Mouse (Mus musculus) adrenal gland, postnatal 4 days (tissue): Measurements from ENCODE around the gene Tnfaip8l3. TPM values are rescaled to one million over a fixed set of nuclear protein-coding genes. Genes with fewer than 3 reads are reported as not detected.
A peak's percentile ranks its signal among the peaks of the same experiment; 100 is the strongest.
"Not testable (repeated sequence)": the region's sequence is repeated elsewhere in the genome, so short reads cannot be mapped to it uniquely, and the experiment has no call there.

Experiments used
- DNase-seq, 2 experiments: peaks; one replicate each; pipeline ENCODE4 v3.0.0; 2021 to 2022; ENCODE audit warnings: low spot score in 2 of 2, mixed read lengths in 2 of 2
- long read RNA-seq, 2 experiments: library from polyadenylated mRNA; stranded (forward); transcript quantifications; one replicate each; pipeline ENCODE4 v2.0.0; 2021
- total RNA-seq, 2 experiments: library from RNA; stranded (reverse); gene quantifications; 2 replicates each; pipeline ENCODE4 v1.2.3; 2021

Tnfaip8l3 gene
- under 1 TPM; 0.17 to 0.31 TPM for total RNA-seq
- long read RNA-seq, experiment 1, result 0 reads
- long read RNA-seq, experiment 2, result 0 reads

DNA sequence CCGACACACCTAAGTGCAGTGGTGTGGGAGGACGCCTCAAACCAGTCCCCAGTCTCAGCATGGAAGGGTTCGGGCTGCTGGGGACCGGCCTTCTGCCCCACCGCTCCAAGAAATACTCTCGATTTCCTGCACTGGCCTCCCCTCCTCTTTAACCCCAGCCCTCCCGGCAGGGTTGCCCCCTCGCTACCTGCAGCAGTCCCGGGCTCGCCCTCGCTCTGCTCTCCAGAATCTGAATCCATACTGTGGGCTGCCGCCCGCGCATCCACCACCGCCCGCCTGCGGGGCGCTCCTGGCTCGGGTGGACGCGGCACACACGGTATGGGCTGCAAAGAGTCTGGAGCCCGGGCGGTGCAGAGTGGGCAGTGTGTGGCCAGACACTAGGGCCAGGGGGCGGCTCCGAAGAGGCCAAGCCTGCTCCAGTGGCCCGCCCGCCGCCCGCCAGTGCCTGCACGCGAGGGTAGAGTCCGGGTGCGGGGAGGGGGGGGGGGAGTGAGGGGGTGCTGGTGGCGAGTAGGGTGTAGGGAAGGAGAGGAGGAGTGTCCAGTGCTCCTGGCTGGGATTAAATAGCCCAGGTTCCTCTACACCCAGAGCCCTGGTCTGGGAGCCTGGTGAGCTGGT is at the start of gene Tnfaip8l3:
Gene Tnfaip8l3 (minus strand): TSS at position 357 of the 618 bp plus-strand sequence.
- peak in 1 of 2 experiments; percentile 4 for DNase-seq

DNA sequence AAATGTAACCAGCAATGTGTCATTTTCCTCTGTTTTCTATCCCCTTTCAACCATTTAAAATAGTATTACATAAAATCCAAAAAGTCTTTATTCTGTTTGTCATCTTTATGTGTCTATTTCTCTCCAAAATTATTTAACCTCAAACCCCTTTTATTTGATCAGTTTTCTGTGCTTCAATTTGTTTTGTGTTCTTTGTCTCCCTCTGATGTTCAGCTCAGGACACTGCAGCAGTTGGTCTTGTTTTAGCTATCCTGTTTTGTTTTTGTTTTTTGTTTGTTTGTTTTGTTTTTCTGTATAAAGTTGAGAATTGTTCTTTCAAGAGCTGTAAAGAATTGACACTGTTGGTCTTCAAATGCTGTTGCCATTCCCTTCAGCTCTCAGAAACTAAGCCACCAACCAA is 44.5 kb upstream of the Tnfaip8l3 start:
- DNase-seq, result no peak

DNA sequence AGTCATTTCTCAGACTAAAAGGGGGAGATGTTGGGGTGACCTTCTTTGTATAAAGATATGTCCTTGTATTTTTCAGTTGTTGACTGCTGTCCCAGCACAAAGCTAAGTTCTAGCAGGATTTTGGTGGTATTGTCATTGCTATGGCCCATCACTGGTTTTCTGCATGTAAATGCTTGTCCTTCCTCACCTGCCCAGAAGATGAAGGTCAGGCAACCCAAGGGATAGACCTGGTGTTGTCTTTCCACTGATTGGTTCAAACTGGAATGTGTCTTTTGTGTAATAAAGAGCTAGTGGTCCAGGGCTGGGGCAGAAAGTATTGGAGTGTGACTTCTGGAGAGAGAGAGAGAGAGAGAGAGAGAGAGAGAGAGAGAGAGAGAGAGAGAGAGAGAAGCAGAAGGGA is 30.4 kb upstream of the Tnfaip8l3 start:
- DNase-seq, result no peak

DNA sequence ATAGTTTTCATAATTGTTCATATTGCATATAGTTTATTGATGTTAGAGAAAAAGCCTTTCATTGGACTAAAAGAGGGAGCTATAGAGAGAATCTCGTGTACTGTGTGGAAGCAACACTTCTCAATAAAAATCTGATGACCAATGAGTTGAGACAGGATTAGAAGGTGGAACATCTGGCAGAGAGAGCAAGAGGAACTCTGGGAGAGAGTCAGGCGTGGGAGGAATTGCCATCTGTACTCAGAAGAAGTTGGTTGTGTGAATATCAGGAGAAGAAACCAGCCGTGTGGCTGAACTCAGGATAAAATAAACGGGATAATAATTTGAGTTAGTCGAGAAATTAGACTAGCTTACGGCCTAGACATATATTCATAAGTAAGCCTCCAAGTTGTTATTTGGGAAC is 28.9 kb upstream of the Tnfaip8l3 start:
- no peak for DNase-seq

DNA sequence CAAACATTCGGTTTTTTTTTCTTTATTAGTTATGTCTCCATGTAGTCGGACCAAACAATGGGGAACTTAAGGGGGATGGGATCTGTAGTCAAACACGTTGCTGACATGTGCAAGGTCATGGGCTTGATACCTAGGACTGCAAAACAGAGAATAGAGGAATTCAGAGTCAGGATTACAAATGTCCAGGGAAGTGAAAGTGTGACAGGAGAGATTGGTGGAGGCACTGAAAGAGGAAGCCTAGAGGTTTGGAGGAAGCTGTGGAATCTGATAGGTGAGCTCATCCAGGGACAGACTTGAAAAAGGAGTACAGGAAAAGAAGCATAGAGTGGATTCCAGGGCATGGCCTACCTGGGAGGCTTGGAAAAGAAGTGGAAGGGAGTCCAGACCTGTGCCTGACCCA is 16.1 kb upstream of the Tnfaip8l3 start:
- DNase-seq, result no peak

DNA sequence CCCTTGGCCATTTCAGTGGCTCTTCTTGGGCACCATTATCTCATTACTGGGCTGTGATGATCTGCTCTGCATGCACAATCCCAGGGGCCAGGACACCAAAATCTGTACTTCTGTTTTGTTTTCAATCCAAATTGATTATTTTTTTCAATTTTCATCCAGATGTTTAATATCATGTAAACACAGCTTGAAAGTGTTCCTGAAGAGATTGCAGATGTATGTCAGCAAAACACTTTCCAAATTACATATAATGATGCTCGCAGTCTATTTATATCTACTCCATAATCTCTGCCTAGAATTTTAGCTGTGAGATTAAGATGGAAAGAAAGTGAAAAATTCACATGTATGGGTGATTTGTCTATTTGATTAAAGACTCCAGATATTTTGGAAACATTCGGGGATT is 9.6 kb upstream of the Tnfaip8l3 start:
- no peak for DNase-seq

DNA sequence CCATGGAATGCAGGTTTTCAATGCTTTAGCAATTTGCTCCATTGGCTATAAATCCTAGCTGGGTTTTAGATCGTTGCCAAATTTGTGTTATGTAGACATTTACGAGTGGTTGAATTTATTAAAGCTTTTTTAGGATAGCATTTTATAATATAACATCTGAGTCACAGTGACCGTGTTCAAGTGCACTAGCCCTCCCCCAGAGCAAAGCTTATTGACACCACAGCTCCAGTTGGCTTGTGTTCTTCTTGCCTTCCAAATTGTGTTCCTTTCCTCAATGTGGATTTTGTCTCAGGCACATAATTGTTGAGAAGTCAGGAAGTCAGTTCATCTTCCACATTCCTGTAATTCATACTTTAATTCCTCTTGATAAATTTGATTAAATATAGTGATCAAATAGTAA is 6.7 kb upstream of the Tnfaip8l3 start:
- no peak for DNase-seq

DNA sequence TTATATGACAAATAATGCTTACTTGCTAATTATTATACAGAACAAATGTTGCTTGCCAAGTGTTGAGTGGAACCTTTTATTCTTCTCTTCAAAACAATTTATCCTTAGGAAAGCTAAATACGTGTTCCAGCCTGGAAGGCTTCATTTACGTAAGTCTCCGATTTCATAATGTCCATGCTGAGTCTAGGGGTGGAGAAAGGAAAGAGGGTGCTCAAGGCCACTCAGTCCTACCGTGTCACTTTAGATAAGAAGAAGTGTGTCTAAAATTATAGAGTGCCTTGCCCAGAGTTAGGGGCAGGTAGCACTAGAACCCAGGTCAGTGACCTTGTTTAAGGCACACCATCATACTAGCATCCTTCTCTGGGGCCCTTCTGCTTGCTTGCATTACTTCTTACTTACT is 5.5 kb upstream of the Tnfaip8l3 start:
- no peak for DNase-seq

DNA sequence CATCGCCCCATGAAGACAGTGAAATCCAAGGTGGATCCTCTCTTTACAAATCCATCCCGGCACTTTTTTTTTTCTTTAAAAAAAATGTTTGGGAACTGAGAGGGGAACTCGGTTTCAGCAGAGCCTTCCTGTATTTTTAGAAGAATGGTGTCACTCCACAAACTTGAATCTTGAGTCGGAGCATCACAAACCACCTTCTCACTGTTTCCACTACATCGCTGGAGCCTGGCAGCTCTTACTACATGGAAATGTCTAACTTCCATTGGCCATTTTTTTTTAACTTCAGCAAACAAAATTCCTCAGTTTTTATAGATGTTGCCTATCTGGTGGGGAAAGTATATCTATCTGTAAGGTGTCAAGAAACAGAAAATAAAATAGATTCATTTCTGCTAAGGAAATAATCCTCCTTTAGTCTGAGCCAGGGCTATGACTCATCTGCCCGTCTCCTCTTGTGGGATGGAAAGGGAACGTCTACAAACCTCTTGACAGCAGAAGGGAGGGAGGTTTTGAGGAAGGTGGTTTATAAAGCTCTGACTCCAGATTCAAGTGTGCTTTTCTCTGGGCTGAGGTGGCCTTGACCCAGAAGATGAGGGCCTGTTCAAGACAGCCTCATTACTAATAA is 3.4 kb upstream of the Tnfaip8l3 start:
- no peak for DNase-seq

DNA sequence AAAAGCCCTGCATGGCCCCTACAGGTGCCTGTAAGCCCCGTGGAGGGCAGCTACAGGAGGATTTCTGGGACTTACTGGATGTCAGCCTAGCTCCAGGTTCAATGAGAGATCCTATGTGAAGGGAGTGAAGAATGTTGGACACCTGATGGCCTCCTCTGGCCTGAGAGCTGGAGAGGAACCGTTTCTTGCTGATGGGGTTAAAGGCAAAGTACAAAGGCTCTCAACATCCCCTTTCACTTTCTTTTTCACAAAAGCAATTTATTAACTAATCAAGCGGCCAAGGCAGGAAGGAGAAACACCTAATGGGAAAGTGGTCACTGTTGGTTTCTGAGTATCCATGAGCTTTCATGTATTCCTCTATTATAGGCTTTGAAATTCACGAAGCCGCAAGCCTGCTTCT is 1.0 kb upstream of the Tnfaip8l3 start:
- no peak for DNase-seq

DNA sequence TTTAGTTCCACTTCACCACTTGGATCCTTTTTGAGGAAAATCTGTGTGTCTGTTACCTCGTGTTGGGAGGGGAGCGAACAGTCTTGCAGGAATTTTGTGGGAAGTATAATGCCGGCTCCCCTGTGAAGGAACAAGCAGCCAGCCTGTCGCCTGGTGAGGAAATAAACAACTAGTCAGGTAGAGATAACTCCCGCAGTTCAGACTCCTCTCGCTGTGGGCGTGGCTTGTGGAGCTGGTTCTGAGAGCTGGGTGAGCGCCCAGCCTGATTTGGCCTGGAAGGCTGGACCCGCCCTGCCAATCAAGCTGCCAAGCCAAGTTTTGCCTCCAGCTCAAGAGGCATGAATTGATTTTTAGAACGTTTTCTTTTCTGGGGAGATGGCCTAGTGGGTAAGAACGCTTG is 589 bp upstream of the Tnfaip8l3 start:
- DNase-seq, result peak; percentile 13 to 24

DNA sequence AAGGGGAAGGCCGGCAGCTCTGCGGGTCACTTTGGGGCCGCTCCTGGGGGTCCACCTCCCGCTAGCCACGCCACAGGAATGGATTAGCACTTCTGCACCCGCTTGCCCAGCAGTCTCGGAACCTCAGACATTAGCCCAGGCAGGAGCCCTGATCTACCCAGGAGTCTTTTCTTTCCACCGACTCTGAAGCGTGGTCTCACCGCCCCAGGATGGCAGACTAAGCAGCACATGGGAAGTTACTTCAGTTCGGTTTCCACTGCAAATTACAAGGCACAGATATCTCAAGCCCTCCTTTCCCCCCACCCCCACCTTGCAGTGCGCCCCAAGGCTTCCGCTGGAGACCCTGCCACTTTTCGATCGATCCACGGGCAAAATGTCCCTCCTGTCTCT is 551 bp downstream of the Tnfaip8l3 start:
- no peak for DNase-seq

DNA sequence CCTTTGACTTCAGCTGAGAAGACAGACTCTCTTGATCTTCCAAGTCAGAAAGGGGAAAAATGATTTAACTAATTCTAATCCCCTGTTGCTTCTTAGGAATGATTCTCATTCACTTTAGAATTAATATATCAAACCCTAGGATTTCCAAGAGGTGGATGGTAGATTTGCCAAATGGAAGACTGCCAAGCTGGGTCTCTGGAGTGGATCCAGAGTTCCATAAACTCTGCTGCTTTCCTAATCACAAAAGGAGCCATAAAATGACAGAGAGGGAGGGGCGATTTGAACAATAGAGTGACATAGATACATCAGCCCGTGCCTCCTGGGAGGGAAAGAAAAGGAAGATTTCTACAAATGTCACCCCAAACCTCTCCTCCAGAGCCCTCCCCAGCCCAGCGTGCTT is 3.4 kb downstream of the Tnfaip8l3 start:
- DNase-seq, result no peak

DNA sequence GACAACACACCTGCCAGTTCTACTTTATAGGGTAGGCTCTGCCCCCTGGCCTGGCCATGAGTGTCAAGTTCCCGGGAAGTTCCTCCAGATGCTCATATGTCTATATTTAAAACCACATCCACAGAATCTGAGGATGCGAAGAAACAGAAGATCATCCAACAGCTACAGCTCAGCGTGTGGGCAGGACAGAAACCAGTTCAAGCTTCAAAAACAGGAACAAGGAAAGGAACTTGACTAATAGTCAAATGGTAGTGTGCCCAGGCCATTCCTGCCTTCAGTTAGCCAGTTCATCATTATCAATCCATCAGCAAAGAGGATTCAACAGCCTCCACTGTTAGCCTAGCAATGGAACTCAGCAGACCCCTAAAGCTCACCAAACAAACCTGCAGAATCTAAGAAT is 4.5 kb downstream of the Tnfaip8l3 start:
- DNase-seq, result no peak

DNA sequence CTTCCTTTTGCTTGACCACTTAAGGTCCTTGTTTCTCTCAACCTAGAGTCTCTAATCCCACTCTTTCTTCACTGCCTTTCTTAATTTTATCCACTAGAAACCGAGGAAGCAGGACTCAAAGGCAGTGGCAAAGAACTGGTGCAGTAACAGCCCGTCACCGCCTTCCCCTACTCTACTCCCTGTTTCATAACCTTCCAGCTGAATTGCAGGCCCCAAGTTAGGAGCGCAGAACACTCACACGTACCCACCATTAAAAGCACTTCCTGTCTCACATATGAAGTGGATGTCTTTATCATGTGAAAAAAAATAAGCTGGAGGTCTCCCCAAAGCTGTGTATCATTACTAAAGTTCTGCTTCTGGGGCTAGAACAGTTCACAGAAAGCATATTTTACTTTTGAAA is 6.5 kb downstream of the Tnfaip8l3 start:
- DNase-seq, result no peak

DNA sequence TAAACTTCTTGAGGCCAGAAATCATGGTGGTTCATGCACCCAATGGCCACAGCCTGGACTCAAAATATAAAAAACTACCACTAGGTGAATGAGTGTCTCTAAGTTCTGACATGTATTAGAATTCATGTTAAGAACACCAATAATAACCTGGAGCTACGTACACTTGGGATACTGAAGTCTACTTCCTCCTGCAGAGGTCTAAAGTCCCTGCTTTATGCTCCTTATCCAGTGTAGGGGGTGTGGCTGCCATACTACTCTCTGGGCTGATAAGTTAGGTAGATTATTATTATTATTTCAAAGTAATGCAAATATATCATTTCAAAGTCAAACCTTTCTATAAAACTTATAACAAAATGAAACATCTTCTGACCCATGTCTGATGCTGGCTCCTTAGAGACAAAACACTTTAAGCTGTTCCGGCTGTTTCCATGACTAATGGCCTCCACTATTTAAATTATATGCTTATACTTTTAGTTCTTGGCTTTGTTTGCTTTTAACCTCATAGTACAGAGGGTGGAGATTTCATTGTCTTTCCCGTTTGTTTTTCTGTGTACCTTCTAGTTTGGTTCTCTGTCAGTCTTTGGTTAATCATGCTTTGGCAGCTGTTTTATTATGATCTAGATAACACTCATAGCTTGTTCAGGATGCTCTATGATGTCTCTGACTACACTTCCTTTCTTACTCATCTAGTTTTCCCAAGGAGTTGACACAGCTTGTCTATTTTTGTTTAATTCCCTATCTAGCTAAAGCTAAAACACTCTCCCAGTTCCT is 16.7 kb downstream of the Tnfaip8l3 start:
- no peak for DNase-seq

DNA sequence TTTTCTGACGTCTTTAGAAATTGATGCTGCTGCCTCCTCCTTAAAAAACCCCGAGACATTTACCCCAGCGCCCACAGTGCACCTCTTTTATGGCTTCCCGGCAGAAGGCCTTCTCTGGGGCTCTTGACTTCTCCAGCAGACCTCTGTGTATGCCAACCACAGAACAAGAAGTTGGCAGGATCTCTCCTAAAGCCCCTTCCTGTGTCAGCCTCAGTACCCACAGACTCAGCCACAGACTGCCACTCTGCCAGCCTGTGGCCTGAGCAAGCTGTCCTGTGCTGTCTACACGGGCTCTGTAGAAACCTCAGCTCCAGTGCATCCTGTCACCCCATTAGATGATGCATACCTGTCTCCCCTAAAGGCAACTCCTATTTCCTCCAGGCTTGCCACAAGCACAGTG is 19.2 kb downstream of the Tnfaip8l3 start:
- DNase-seq, result no peak

DNA sequence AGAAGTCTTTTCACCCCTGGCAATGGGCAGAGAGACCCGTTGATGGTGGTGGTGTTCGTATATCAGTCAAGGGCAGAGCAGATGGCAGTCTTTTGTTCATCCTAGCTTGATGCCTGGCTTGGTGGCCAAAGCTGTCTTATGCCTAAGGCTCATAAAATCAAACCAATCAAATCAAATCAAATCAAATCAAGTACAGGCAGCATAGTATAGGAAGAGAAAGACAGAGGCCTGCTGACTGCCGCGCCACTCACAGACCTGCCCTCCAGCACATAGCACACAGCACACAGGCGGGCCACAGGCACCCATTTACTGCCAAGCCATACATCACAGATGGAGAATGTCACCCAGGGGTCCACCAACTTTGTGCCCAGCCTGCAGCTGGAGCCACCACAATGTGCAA is 25.1 kb downstream of the Tnfaip8l3 start:
- no peak for DNase-seq

DNA sequence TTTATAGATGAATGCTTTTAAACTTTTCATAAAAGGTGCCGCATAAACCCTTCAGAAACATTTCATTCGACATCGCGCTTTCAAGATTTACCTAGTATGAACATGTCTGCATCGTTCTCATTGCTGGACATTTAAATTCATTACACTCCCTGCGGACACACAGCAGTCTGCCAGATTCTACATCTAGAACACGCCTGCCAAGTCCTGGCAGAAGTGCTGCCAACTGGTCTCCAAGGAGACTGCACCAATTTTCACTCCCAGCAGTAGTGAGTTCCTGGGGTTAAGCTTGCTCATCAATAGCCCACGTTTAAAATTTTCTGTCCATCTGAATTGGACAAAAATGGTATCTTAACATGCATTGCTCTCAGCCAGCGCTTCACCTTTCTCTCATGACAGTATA is 30.5 kb downstream of the Tnfaip8l3 start:
- DNase-seq, result no peak

DNA sequence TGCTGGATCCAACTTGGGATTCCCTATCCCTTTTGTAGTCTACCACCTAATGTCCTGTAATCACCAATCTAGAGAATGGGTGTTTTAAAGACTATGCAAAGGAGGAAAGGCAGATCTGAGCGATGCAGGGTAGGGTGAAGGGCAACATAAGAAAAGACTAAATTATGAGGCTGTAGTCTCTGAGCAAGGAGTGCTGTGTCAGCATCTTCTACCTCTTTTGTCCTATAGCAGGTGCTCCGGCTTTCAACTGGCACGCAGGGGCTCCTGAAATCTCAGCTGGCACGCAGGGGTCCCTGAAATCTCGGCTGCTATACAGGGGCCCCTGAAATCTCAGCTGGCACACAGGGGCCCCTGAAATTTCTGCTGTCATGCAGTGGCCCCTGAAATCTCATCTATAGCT is 33.5 kb downstream of the Tnfaip8l3 start:
- no peak for DNase-seq

DNA sequence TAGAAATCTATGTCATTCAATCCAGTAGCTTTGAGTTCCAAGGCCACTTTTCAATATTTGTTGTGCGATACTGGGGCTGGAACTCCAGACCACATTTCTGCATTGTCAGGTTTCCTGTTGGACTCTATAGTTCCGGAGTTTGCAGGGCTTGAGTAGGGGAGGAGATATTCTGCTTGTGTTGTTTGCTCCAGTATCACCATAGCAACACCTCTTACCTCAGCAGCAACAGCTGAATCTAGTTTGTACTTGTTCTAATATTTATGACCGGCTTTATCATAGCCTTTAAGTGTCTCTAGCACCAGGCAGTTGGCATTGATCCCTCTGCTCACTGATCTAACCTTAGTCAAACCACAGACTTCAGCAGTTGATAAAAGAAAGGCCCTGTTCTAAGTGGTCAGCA is 45.4 kb downstream of the Tnfaip8l3 start:
- DNase-seq, result no peak

DNA sequence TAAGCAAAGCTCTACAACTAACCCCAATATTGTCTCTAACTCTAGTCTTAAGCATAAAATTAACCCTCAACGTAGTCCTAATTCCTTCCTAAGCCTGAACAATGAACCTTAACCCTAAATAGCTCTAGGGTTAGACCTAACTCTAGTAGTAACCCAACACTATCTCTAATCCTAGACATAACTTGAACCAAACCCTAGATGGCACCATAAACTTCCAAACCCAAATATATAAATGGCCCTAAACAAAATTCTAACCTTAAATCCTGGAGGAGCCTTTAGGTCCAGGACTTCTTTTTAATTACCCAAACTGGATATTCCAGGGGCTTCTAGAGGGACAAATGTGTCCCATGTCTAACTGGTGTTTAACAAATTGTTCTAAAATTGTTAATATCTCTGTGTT is 73.7 kb downstream of the Tnfaip8l3 start:
- no peak for DNase-seq

DNA sequence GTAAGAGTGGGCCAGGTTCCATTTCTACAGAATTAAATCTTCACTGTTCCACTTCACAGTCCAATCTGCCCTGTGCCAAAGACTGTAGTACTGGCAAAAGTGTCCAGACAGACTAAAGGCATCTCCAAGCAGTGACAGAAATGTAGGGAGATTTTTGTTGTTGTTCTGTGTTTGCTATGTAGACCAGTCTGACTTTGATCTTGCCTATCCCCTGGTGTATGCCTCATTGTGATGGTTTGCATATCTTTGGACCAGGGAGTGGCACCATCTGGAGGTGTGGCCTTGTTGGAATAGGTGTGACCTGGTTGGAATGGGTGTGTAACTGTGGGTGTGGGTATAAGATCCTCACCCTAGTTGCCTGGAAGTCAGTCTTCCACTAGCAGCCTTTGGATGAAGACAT is 75.6 kb downstream of the Tnfaip8l3 start:
- not testable (repeated sequence) for DNase-seq
